Mouse (Mus musculus) embryonic fibroblast, embryonic 13.5 days (primary cell): ENCODE results near the gene Phgr1.

Source experiments
- CTCF ChIP-seq: IDR thresholded peaks from 2 replicates; pipeline ENCODE4 v1.5.1; 2011; ENCODE audit warnings: mild to moderate bottlenecking, control low read depth, low read length, moderate library complexity, borderline replicate concordance; ENCODE audit not compliant: insufficient read depth
- POLR2A ChIP-seq: IDR thresholded peaks from 2 replicates; pipeline ENCODE4 v1.6.1; 2011; ENCODE audit warnings: low read depth, mild to moderate bottlenecking, control low read depth, low read length, moderate library complexity

- TF ChIP-seq POLR2A, result no peak
- no peak for TF ChIP-seq CTCF
These were observed 19.2 kb downstream of the Phgr1 start for GRCm38 (mm10) chr2:118791591-118792258.
